Mouse (Mus musculus) left cerebral cortex, adult 2 months (tissue): ENCODE results near the gene Igsf3. TPM values are rescaled to one million over a fixed set of nuclear protein-coding genes. Genes with fewer than 3 reads are reported as not detected.

Source experiments
- DNase-seq, 2 experiments: peaks; one replicate each; pipeline ENCODE4 v3.0.0; 2021 to 2022; ENCODE audit warnings: low spot score in 2 of 2, mixed read lengths in 1 of 2; ENCODE audit errors: extremely low spot score in 1 of 2
- H3K27ac ChIP-seq: fragments of 200-600 bp; 2 replicates; pipeline ENCODE4 v1.8.1; 2022
- H3K4me3 ChIP-seq: fragments of 200-600 bp; 2 replicates; pipeline ENCODE4 v1.8.1; 2022
- CTCF ChIP-seq: fragments of 200-600 bp; IDR thresholded peaks from 2 replicates; pipeline ENCODE4 v1.8.1; 2022; ENCODE audit warnings: antibody characterized with exemption, mild to moderate bottlenecking, moderate library complexity
- intact Hi-C: fragments of 180-260 bp; cut with DNase I; formaldehyde crosslinking; loops from one replicate; pipeline ENCODE4 v1.15.1; 2025
- total RNA-seq, 2 experiments: library from RNA; stranded (reverse); gene quantifications; 2 replicates each; pipeline ENCODE4 v1.2.3; 2021

The Igsf3 gene
- total RNA-seq, 2 experiments from 2014 or later, result 22.0 to 23.7 TPM

GRCm38 (mm10) chr3:101500393-101501051 lies 123.6 kb downstream of the Igsf3 start:
- DNase-seq, result no peak
- H3K4me3 ChIP-seq, result no peak overlapping the region
- H3K27ac ChIP-seq, result no peak overlapping the region
- intact Hi-C loops, result no loop called here
- TF ChIP-seq CTCF, result no peak

- DNase-seq, result no peak
- intact Hi-C loops, result no loop called here
- no peak for TF ChIP-seq CTCF
- no peak overlapping the region for H3K4me3 ChIP-seq
- H3K27ac ChIP-seq, result no peak overlapping the region
Measured at GRCm38 (mm10) chr3:101501611-101502010, 124.7 kb downstream of the Igsf3 start.

- intact Hi-C loops, result no loop called here
- TF ChIP-seq CTCF, result no peak
- H3K4me3 ChIP-seq, result no peak overlapping the region
- no peak for DNase-seq
- no peak overlapping the region for H3K27ac ChIP-seq
Measured at GRCm38 (mm10) chr3:101502086-101502760, 125.3 kb downstream of the Igsf3 start.

GRCm38 (mm10) chr3:101506179-101506578 lies 129.3 kb downstream of the Igsf3 start:
- peak; percentile 80 to 85 for DNase-seq
- no peak overlapping the region for H3K27ac ChIP-seq
- peak; percentile 82 for TF ChIP-seq CTCF
- intact Hi-C loops, result loop anchor here (1.0 to 5.0 kb wide), 4 partner anchors 61 to 306 kb away; partner anchors contain the start of gene Atp1a1
- H3K4me3 ChIP-seq, result no peak overlapping the region

- no peak overlapping the region for H3K27ac ChIP-seq
- intact Hi-C loops, result loop anchor here (1.0 to 5.0 kb wide), 4 partner anchors 60 to 305 kb away; partner anchors contain the start of gene Atp1a1
- no peak for TF ChIP-seq CTCF
Measured at GRCm38 (mm10) chr3:101506970-101507702, 130.3 kb downstream of the Igsf3 start.

GRCm38 (mm10) chr3:101507766-101508165 lies 130.9 kb downstream of the Igsf3 start:
- intact Hi-C loops, result loop anchor here (5.0 kb wide), 2 partner anchors 60 to 95 kb away; partner anchors contain the start of gene Atp1a1
- TF ChIP-seq CTCF, result no peak
- Histone ChIP-seq H3K4me3 (no peak overlapping the region), H3K27ac (no peak overlapping the region)
- DNase-seq, result no peak

More at GRCm38 (mm10) chr3:101506970-101507702, 130.3 kb downstream of the Igsf3 start:
- no peak for DNase-seq
- no peak overlapping the region for H3K4me3 ChIP-seq

GRCm38 (mm10) chr3:101509707-101510544 lies 133.0 kb downstream of the Igsf3 start:
- Histone ChIP-seq H3K4me3 (no peak overlapping the region), H3K27ac (no peak overlapping the region)
- no peak for TF ChIP-seq CTCF
- no peak for DNase-seq
- intact Hi-C loops, result loop anchor here (5.0 kb wide), 2 partner anchors 57 to 92 kb away; partner anchors contain the start of gene Atp1a1

- intact Hi-C loops, result no loop called here
- H3K4me3 ChIP-seq, result no peak overlapping the region
- no peak overlapping the region for H3K27ac ChIP-seq
- TF ChIP-seq CTCF, result no peak
- no peak for DNase-seq
Measured at GRCm38 (mm10) chr3:101510632-101511031, 133.7 kb downstream of the Igsf3 start.

Other genes with a start within 250 kb of the Igsf3 start
- gene Cd2, start 89.1 kb upstream of the Igsf3 start, total RNA-seq, result not detected
- gene Atp1a1, start 227.6 kb downstream of the Igsf3 start, total RNA-seq, result 1,000 to 10,000 TPM; 1,018 to 1,116 TPM